Mouse (Mus musculus): ENCODE data around the gene Sort1. TPM values are rescaled to one million over a fixed set of nuclear protein-coding genes. Genes with fewer than 3 reads are reported as not detected.

Sort1 gene
- polyA plus RNA-seq, 2 experiments from 2014 or later: 0.07 TPM; not detected in 1

DNA sequence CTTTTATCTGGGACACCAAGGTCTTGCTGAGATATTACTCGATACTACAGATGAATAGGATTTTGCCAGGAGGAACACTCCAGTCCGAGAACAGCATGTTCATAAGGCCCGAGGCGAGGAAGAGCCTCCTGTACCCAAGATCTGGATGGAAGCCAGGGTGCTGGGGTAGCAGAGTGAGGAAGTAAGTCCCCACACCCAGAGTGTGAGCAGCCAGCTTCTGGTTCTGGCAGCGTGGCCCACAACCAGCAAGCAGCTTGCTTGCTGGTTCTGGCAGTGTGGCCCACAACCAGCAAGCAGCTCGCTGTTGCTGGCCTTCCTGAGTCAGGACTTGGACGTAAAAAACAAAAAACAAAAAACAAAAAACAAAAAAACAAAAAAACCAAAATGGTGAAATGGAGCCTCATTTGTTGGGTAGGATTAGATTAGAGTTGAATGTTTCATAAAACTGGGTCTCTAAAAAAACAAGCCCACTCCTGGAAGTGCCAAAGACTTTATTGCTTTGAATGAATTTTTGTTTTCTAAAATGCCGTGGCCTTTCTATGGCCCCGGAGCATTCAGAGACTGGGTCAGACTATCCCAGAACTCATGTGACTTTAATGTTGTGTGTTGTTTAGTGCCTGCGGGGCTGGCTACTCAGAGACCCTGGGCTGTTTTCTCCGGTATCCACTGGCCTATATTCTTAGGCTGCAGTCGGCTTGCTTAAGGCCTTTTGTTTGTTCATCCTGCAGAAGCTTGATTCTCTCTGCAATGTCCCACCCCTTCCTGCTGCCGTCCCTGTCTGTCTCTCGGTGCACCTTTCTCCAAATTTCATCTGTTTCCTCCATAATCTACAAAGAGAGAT lies 11.7 kb downstream of the Sort1 start:
- ATAC-seq: no peak

DNA sequence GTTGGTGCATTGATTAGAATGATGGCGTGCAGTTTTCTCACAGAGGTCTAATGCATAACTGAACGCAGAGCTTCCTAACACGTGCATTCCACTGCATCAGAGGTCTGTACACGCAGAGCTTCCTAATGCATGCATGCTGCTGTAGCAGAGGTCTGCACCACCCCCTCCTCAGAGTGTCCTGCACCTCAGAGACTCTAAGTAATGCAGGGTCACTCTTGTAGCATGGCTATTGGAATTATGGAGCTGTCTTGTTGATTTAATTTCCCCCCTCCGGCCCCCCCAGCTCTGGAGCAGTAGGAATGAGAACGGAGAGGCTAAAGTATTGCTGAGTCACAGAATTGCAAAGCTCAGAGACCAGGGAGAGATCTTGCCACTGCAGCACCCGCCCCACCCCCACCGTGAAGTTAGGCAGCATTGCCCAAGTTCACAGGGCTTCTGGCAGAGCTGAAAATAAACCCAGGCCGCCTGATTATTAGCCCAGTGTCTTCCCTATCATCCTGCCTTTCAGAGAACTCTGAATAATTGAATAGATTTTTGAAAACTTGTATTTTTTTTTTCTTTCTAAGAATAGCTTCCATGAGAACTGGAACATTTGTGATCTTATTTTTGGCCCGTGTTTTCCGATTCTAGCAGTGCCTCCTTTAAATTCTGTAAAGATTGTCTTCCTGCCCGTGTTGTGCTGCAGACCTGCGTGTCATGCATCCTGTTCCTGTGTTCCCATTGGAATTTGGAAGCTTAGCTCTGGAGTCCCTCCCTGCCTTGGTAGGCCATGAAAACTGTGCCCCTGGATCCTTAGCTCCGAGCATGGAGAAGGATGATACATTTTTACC lies 12.6 kb downstream of the Sort1 start:
- no peak for ATAC-seq

DNA sequence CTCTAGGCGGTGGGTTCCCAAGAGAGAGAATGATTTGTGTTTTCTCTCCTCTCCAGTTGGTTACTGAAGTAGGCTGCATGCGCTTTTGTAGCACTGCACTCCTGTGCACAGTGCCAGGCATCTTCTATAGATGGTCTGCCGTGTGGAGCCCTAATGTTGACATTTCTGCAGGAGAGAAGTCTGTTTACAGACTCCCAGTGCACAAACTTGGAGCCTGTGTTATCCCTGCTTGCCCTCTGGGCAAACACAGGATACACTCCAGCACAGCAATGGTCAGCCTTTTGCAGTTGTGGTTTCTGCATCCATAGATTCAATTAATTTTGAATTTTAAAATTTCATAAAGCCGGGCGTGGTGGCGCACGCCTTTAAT lies 13.2 kb downstream of the Sort1 start:
- ATAC-seq: no peak

DNA sequence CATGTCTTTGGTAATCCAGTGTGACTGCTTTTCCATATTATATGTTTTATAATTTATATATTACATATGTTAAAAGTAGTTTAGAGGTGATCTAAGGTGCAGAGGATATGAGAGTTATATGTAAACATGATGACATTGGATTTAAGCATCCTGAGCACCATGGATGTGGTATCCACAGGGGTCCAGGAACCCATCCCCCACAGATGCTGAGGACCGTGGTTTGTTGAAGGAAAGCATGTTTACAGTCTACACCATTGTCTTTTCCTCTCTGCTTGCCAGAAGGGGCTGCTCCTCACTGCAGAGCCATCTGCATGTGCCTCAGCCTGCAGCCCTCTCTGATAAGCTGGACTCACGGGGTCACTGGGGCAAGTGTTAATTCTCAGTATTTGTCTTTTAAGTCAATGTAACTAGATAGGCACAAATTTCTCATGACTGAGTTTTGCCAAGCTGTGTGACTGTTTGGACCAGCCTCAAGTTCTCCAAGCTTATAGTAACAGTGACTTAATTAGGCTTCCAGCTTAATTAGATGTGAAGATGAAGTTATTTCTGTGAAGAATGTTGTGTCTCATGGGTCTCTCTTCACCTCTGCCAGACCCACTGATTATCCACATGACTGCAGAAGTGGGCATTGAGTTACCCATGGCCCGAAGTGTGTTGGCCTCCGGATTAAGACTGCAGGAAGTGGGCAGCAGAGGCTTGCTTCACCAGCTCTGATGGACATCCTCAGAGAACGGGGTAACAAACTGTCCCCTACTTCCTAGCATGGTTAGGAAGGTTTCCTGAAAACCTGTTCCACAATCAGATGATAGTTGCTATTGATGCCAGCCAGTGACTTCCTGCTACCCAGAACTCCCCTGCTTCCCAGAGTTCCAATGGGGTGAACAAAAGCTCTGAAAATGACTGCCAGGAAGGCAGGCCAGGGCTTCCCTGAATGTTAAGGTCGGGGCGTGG lies 14.0 kb downstream of the Sort1 start:
- no peak for ATAC-seq

DNA sequence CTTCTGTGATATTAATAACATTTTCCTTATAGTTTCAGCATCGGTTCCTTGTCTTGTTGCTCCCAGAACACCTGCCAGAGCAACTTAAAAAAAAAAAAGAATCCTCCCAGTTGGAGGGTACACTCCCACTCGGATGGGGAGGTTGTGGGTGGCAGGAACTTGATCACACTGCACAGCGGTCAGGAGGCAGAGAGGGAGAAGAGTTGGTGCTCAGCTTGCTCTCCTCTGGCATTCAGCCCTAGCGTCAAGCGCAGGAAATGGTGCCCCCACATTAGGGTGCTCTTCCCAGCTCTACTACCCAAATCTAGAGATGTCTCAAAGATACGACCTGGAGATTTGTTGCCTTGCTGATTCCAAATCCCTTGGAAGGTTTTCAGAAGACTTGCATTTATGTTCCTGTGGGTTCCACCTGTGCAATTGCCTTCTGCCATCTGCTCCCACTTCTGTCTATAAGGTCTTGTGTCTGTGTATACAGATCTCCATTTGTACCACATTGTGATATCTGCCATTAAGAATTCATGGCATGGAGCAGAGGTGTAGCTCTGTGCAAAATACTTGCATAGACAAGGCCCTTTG lies 16.7 kb downstream of the Sort1 start:
- ATAC-seq: no peak

DNA sequence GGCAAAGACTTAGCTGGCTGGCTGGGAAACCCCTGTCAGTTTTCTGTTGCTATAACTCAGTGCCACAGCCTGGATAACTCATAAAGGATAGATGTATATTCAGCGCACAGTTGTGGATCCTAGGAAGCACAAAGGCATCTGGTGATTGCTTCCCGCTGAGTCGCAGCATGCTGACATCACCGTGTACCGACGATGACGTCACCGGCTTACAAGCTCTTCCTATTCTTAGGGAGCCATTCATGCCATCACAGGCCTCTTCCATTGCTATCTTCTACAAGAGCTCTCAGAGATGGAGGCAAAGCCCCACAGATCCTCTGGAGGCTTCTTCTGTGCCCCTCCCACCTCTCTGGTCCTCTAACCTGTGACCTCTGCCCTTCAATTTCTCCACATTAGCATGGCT lies 19.8 kb downstream of the Sort1 start:
- ATAC-seq: no peak

DNA sequence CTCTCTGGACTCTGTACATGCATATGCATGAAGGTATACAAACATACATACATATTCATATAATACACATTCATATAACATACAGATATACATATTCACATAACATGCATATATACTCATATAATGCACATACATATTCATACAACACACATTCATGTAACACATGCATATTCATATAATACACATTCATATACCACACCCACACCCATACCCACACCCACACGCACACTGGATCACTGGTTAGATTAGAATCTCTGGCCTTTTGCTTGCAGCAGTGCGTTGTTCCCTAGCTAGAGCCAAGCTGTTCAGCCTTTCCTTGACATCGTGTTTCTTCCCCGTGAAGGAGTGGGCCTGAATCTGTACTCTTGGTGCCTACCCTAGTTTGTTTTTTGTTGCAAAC lies 20.9 kb downstream of the Sort1 start:
- no peak for ATAC-seq

DNA sequence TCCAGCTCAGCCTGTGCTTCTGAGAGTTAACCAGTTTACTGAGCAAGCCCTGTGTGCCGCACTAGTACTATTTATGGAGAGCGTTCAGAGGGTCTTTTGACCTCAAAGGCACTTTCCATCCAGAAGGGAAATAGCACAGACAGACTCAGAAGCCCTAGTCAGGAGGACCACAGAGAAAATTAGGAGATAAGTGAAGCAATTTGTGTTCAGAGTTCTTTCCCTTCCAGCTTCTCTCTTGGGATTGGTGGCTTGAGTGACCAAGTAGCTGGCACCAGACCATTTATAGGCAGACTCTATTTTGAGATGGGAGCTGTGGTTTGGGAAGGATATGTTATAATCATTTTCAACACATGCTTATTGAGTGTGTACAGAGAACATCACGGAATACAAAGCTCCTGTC lies 22.5 kb downstream of the Sort1 start:
- no peak for ATAC-seq

DNA sequence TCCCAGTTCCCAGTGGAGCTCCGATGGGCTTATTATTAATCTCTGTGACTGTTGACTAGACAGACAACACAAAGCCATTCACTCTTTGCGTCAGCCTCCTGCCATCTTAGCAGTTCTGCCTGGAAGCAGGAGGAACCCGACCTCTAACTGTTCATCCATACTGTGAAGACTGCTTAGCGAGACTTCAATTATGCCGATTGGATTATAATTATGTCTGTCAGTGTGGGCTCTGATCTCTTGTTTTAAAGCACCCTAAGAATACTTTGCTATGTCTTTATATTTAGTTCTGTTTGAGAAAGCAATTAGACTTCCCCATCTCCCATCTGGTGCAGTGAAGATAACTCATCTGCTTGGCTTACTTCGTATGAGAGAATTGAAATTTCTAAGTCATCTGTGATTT lies 23.6 kb downstream of the Sort1 start:
- ATAC-seq: no peak

DNA sequence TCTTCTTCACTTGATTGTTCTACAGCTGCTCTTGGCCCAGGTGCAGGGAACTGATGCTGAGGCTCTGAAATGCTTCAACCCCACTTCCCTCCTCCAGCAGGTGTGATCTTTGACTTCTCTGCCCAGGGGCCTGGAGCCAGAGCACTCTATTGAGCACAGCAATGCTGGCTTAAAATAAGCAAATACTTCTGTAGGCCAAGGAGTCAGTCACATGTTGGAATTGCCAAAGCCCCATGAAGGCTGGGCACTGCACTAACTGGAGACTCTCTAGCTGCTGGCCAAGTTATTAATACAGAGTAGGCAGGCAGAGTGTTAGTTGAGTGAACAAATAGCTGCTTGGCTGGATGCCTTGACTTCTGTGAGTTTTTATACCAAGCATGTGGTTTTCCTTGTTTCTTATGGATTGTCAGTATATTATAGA lies 27.0 kb downstream of the Sort1 start:
- no peak for ATAC-seq

DNA sequence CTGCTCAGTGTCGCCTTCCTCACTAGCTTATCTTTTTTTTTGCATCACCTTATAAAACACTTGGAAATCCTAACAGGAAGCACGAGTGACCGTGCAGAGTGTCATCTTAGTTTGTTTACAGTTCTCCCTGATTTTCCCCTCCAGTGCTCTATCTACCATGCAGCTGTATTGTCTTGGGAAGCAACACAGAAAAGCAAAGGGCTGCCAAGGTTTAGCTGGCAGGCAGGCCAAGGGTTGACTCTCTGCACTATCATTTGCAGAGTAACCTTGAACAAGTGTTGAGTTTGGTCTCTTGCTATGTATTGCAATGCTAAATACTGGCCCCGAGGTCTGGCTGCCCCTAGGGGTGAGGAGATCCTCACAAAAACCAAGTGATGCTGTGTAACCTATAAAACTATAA lies 27.8 kb downstream of the Sort1 start:
- ATAC-seq: no peak

DNA sequence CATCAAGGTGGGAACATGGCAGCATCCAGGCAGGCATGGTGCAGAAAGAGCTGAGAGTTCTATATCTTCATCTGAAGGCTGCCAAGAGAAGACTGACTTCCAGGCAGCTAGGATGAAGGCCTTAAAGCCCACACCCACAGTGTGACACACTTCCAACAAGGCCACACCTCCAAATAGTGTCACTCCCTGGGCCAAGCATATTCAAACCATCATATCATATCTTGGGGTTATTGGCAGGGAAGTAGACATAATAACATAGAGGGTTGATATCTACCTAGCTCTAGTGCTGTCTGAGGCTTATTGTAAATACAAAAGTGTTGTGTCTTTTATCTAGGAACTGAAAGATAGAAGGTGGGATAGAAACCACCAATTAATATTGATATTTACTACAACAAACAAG lies 28.5 kb downstream of the Sort1 start:
- ATAC-seq: no peak

DNA sequence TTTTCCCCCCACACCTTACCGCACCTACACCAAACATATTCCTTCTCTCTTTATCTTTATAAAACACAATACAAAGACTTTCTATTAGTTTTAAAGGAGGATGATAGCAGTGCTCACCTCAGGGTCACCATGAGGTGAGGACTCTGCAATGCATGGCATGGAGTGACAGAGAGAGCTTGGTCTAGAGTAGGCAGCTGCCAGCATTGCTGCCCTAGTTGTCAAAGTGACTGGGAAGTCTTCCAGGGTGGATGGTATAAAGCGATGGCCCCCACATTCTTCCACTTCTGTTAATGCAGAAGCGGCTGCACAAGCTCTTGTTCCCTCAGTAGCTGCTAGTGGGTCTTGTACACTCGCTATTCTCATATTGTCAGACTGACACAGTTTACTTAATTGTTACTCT lies 29.3 kb downstream of the Sort1 start:
- no peak for ATAC-seq

DNA sequence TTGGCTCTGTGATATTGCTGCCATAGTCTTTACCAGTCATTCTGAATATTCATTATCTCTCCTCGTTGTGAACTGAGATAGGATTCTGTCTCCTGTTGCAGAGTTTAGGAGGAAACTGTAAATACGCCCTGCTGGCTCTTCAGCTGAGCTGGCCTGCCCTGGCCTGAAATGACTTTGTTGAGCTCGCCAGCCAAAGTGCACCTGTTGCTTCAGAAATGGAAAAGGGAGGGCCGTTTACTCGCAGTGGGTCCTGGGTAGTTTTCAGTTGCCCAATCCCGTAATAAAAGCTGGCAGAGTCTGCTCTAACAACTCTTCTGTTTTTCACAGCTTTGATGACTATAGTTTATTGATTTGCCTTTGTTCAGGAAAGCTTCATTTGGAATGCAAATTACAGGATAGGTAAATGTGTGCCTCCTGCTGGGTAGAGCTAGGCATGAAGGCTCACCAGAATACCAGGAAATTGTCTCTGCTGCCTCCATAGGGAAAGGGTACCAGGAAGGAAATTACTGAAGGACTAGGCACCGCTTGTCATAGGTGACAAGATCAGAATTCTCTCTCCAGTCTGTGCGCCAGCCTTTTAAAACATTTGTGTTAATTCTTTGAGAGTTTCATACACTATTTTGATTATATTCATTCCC lies 30.3 kb downstream of the Sort1 start:
- ATAC-seq: no peak

DNA sequence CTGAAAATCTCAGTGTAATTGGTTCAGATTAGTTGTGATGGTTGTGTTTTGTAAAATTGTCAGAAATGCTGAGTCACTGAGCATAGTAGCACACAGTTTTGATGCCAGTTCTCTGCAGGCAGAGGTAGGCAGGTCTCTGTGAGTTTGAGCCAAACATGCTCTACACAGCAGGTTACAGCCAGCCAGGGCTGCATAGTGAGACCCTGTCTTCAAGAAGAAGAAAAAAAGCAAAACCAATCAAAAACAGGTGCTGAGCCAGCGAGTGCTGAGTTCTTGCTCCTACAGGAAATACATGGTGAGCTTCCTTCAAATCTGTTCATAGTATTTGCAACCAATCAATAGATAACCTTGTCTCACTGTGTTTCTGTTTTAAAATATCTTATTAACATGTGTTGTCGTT lies 34.6 kb downstream of the Sort1 start:
- no peak for ATAC-seq

DNA sequence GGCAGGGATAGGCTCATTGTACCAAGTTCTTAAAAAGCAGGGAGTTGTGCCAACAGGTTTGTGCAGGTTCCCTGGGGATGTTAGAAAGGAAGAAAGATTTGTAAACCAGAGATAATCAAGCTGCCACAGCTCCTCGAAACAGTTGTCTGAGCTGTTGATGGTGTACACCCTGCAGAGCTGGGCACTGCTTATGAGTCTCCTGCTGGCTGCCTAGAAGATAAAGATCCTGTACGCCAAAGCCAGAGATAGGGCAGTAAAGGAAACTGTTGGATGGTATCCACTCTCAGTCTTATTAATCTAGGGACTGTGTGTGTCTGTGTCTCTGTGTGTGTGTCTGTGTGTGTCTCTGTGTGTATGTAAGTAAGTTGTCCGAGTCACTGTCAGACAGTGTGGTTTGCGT lies 37.8 kb downstream of the Sort1 start:
- no peak for ATAC-seq

DNA sequence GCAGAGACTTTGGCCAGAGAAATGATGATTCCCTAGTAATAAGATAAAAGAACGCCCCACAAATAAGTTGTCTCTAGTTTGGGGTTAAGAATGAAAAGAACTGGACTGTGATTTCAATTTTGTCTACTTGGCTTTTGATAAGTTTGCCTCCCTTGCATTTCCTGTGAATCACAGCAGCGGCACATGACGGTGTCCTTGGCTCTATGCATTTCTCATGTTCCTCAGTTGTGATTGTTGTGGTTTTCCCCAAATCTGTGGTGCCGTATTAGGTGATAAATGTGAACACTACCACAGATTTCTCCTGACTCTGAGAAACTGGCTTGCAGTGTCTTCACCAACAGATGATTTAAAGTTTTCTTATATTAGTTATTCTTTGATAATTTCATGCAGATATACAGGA lies 38.3 kb downstream of the Sort1 start:
- no peak for ATAC-seq

DNA sequence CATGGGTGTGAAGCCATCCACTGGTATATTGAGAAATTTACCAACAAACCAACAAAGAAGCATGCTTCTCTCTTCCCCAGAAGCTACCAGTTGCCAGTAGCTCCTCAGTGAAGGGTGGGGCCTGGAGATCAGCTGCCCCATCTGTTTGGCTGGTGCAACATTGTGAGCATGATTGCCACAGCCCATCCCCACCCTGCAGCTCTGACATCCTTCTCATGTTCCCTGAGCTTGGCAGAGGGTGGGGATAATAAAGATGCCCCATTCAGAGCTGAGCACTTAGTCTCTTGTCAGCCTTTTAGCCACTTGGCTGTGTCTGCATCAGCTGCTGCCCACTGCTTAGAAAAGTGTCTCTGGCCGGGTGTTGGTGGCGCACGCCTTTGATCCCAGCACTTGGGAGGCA lies 39.1 kb downstream of the Sort1 start:
- no peak for ATAC-seq

DNA sequence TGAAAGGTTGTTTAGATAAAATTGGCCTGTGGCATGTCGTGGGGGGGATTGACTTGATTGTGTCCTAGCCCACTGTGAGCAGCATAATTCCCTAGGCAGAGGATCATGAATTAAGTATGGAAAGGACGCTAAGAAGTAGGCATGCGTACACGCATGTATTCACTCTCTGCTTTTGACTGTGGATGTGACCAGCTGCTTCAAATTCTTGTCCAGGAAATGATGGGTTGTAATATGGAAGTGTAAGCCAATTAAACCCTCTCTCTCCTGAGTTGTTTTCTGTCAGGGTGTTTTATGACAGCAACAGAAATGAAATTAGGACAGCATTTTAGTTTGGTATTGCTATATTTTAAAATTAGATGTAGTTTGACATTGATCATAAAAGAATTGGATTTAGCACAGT lies 41.0 kb downstream of the Sort1 start:
- no peak for ATAC-seq

DNA sequence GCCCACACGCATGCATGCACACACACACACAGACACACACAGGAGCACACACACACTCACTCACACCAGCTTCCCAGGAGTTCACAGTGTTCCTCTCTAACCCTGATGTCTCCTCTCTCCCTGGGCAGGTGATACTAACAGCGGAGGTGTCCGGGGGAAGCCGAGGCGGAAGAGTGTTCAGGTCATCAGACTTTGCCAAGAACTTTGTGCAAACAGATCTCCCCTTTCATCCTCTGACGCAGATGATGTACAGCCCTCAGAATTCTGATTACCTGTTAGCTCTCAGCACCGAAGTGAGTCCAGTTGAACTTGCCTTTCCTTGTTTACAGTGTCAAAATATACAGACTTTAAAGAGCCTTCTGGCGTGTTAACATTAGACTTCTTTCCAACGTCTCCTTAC lies 41.6 kb downstream of the Sort1 start:
- ATAC-seq: no peak

DNA sequence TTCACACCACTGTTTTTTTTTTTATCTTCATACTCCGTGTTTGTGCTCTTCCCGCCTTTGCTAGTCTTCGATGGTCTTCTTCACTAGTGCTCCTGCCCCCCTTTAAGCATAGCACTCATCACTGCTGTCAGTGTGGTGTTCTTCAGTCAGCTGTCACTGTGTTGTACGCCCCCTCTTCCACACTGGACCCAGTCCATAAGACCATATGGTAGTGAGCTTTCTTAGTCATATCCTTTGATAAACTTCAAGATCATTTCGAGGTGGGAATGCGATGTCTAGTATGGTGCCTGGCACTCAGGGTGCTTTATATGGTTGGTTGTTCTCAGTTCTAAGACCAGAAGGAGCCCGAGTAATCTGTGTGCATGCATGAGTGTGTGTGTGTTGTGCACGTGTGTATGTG lies 43.4 kb downstream of the Sort1 start:
- ATAC-seq: no peak

DNA sequence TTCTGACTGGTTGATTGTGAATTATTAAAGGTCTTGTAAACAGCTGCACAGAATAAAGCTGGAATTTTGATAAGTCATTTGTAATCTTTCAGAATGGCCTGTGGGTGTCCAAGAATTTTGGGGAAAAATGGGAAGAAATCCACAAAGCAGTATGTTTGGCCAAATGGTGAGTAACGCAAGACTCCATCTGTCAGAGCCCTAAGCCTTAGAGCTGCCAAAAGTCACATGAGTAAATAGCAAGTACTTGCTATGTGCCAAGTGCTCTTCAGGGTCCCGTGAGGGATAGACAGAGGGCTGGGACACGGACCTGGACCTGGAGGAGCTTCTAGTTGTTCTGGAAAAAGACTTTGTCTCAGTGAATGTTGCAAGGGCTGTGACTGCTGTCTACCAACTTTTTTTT lies 44.0 kb downstream of the Sort1 start:
- no peak for ATAC-seq

Measured in activated CD4-positive, CD25-positive, alpha-beta regulatory T cell, adult 4 months (primary cell).